Mouse (Mus musculus) lung, adult 2 months (tissue): ENCODE measurements around the gene Ace.

Source experiments
- CTCF ChIP-seq: fragments of 200-500 bp; IDR thresholded peaks from 2 replicates; pipeline ENCODE4 v1.5.1; 2011; ENCODE audit warnings: mild to moderate bottlenecking, low read length, control low read depth; ENCODE audit not compliant: insufficient read depth
- POLR2A ChIP-seq: fragments of 200-500 bp; IDR thresholded peaks from 2 replicates; pipeline ENCODE4 v1.6.1; 2011; ENCODE audit warnings: low read depth, mild to moderate bottlenecking, control low read depth, low read length, borderline replicate concordance; ENCODE audit errors: extremely low read depth

GRCm38 (mm10) chr11:105934303-105934711 is 33.4 kb upstream of the Ace start:
- TF ChIP-seq CTCF (no peak), POLR2A (no peak)
